Mouse (Mus musculus) megakaryocyte, embryonic 14.5 days (primary cell): ENCODE results near the gene Nfatc4. TPM values are rescaled to one million over a fixed set of nuclear protein-coding genes. Genes with fewer than 3 reads are reported as not detected.

ENCODE experiments used
- H3K27me3 ChIP-seq: replicated peaks from 2 replicates; pipeline ENCODE3; 2012; ENCODE audit warnings: inconsistent platforms
- H3K36me3 ChIP-seq: replicated peaks from 2 replicates; pipeline ENCODE3; 2012; ENCODE audit warnings: low read length, inconsistent platforms, mixed read lengths
- H3K4me1 ChIP-seq: 2 replicates; pipeline ENCODE4 v1.6.1; 2012; ENCODE audit warnings: inconsistent platforms
- H3K4me3 ChIP-seq: replicated peaks from 2 replicates; pipeline ENCODE3; 2012; ENCODE audit warnings: moderate library complexity, mild to moderate bottlenecking, inconsistent platforms
- H3K9me3 ChIP-seq: 2 replicates; pipeline ENCODE4 v1.6.1; 2012; ENCODE audit warnings: inconsistent platforms
- FLI1 ChIP-seq: IDR thresholded peaks from 2 replicates; pipeline ENCODE4 v1.6.1; 2012; ENCODE audit warnings: low read length, inconsistent platforms, mixed read lengths
- GATA1 ChIP-seq: IDR thresholded peaks from 3 replicates; pipeline ENCODE4 v1.6.1; 2012; ENCODE audit warnings: mixed read lengths, low read length, inconsistent platforms, borderline replicate concordance
- polyA plus RNA-seq: library from polyadenylated mRNA; stranded (reverse); fragments of >175 nt; gene quantifications from 2 replicates; pipeline ENCODE4 v1.2.3, GENCODE M21; 2012; ENCODE audit warnings: low replicate concordance; ENCODE audit not compliant: insufficient read depth

The Nfatc4 gene
- polyA plus RNA-seq, 1 experiment: 0.08 TPM

- Histone ChIP-seq H3K36me3 (no peaks in the 10 kb centered on the region), H3K4me1 (peaks cover 92% of the 10 kb centered on the region), H3K27me3 (peaks cover 2% of the 10 kb centered on the region), H3K9me3 (no peaks in the 10 kb centered on the region), H3K4me3 (no peak overlapping the region)
- TF ChIP-seq FLI1: no peak
- no peak for TF ChIP-seq GATA1
Measured at GRCm38 (mm10) chr14:55879623-55880022, 56.7 kb downstream of the Nfatc4 start.

- peak overlapping the region; percentile 62 for H3K4me3 ChIP-seq
- H3K36me3 ChIP-seq: peaks cover 4% of the 10 kb centered on the region
- peaks cover 86% of the 10 kb centered on the region for H3K4me1 ChIP-seq
- TF ChIP-seq FLI1 (no peak), GATA1 (no peak)
- H3K9me3 ChIP-seq: no peaks in the 10 kb centered on the region
- H3K27me3 ChIP-seq: no peaks in the 10 kb centered on the region
Measured at GRCm38 (mm10) chr14:55880982-55881381, 58.0 kb downstream of the Nfatc4 start.

- no peaks in the 10 kb centered on the region for H3K9me3 ChIP-seq
- H3K4me3 ChIP-seq: peak overlapping the region; percentile 12
- H3K4me1 ChIP-seq: peaks cover 91% of the 10 kb centered on the region
- H3K27me3 ChIP-seq: no peaks in the 10 kb centered on the region
- H3K36me3 ChIP-seq: peaks cover 16% of the 10 kb centered on the region
- TF ChIP-seq GATA1 (no peak), FLI1 (no peak)
Measured at GRCm38 (mm10) chr14:55882171-55882641, 59.3 kb downstream of the Nfatc4 start.

GRCm38 (mm10) chr14:55883149-55883661 is 60.3 kb downstream of the Nfatc4 start:
- peaks cover 91% of the 10 kb centered on the region for H3K4me1 ChIP-seq

More at GRCm38 (mm10) chr14:55883149-55883661, 60.3 kb downstream of the Nfatc4 start:
- no peak for TF ChIP-seq GATA1
- no peak for TF ChIP-seq FLI1
- Histone ChIP-seq H3K9me3 (no peaks in the 10 kb centered on the region), H3K27me3 (no peaks in the 10 kb centered on the region), H3K36me3 (peaks cover 26% of the 10 kb centered on the region), H3K4me3 (peak overlapping the region; percentile 28)

Other genes starting within 250 kb of the Nfatc4 start
- gene Fitm1, start 247.5 kb upstream of the Nfatc4 start, polyA plus RNA-seq: not detected in 2 replicates
- gene Psme1, start 245.0 kb upstream of the Nfatc4 start, polyA plus RNA-seq: 66.3 and 162 TPM in 2 replicates
- 2.0 and 18.9 TPM in 2 replicates for gene Emc9, start 237.8 kb upstream of the Nfatc4 start, polyA plus RNA-seq
- 23.2 and 78.2 TPM in 2 replicates for gene Psme2, start 232.0 kb upstream of the Nfatc4 start, polyA plus RNA-seq
- gene Rnf31, start 231.4 kb upstream of the Nfatc4 start, polyA plus RNA-seq: 17.1 and 20.4 TPM in 2 replicates
- gene Irf9, start 219.6 kb upstream of the Nfatc4 start, polyA plus RNA-seq: 40.0 and 114 TPM in 2 replicates
- gene Rec8, start 205.1 kb upstream of the Nfatc4 start, polyA plus RNA-seq: 1.4 and 9.7 TPM in 2 replicates
- gene Ipo4, start 187.2 kb upstream of the Nfatc4 start, polyA plus RNA-seq: 12.4 and 38.3 TPM in 2 replicates
- gene Gm49378, start 185.2 kb upstream of the Nfatc4 start, polyA plus RNA-seq: 0.64 and 4.9 TPM in 2 replicates
- gene Tm9sf1, start 179.3 kb upstream of the Nfatc4 start, polyA plus RNA-seq: 5.8 and 9.0 TPM in 2 replicates
- 0.23 TPM in 1 of 2 replicates, not detected in the other for gene Tssk4, start 173.0 kb upstream of the Nfatc4 start, polyA plus RNA-seq
- 3.3 and 20.1 TPM in 2 replicates for gene Mdp1, start 162.6 kb upstream of the Nfatc4 start, polyA plus RNA-seq
- 12.5 and 39.5 TPM in 2 replicates for gene Gmpr2, start 151.2 kb upstream of the Nfatc4 start, polyA plus RNA-seq
- 10.8 and 102 TPM in 2 replicates for gene Nedd8, start 151.0 kb upstream of the Nfatc4 start, polyA plus RNA-seq
- 15.6 and 18.7 TPM in 2 replicates for gene Tinf2, start 141.3 kb upstream of the Nfatc4 start, polyA plus RNA-seq
- gene Tgm1, start 109.2 kb upstream of the Nfatc4 start, polyA plus RNA-seq: 1.1 and 2.7 TPM in 2 replicates
- 9.5 and 9.9 TPM in 2 replicates for gene Rabggta, start 100.9 kb upstream of the Nfatc4 start, polyA plus RNA-seq
- gene Dhrs1, start 77.5 kb upstream of the Nfatc4 start, polyA plus RNA-seq: 1.2 and 3.7 TPM in 2 replicates
- 18.3 and 25.1 TPM in 2 replicates for gene Nop9, start 77.5 kb upstream of the Nfatc4 start, polyA plus RNA-seq
- gene Cideb, start 64.7 kb upstream of the Nfatc4 start, polyA plus RNA-seq: 1.5 and 3.3 TPM in 2 replicates
- gene Ltb4r2, start 61.7 kb upstream of the Nfatc4 start, polyA plus RNA-seq: 3.2 and 5.6 TPM in 2 replicates
- 24.2 and 36.1 TPM in 2 replicates for gene Ltb4r1, start 57.2 kb upstream of the Nfatc4 start, polyA plus RNA-seq
- gene Adcy4, start 39.0 kb upstream of the Nfatc4 start, polyA plus RNA-seq: not detected in 2 replicates
- 38.4 and 95.9 TPM in 2 replicates for gene Ripk3, start 34.3 kb upstream of the Nfatc4 start, polyA plus RNA-seq
- 0.61 and 1.4 TPM in 2 replicates for gene Nynrin, start 30.9 kb downstream of the Nfatc4 start, polyA plus RNA-seq
- gene Cbln3, start 61.2 kb downstream of the Nfatc4 start, polyA plus RNA-seq: 1.2 TPM in 1 of 2 replicates, not detected in the other
- 7.3 and 10.5 TPM in 2 replicates for gene Khnyn, start 61.8 kb downstream of the Nfatc4 start, polyA plus RNA-seq
- 6.6 TPM in 1 of 2 replicates, not detected in the other for gene Sdr39u1, start 77.1 kb downstream of the Nfatc4 start, polyA plus RNA-seq
- 0.87 TPM in 1 of 2 replicates, not detected in the other for gene Cma1, start 121.5 kb downstream of the Nfatc4 start, polyA plus RNA-seq
- gene Cma2, start 127.8 kb downstream of the Nfatc4 start, polyA plus RNA-seq: not detected in 2 replicates
- gene Mcpt1, start 194.8 kb downstream of the Nfatc4 start, polyA plus RNA-seq: not detected in 2 replicates
- gene Mcpt9, start 207.4 kb downstream of the Nfatc4 start, polyA plus RNA-seq: not detected in 2 replicates
- not detected in 2 replicates for gene Mcpt2, start 218.9 kb downstream of the Nfatc4 start, polyA plus RNA-seq
- gene Mcpt4, start 239.2 kb downstream of the Nfatc4 start, polyA plus RNA-seq: not detected in 2 replicates